Mouse (Mus musculus) kidney, adult 8-10 months (tissue): ENCODE results near the gene Xrcc1.

ENCODE experiments used
- DNase-seq, 2 experiments: peaks; one replicate each; pipeline ENCODE4 v3.0.0; 2022

Xrcc1 gene

DNA sequence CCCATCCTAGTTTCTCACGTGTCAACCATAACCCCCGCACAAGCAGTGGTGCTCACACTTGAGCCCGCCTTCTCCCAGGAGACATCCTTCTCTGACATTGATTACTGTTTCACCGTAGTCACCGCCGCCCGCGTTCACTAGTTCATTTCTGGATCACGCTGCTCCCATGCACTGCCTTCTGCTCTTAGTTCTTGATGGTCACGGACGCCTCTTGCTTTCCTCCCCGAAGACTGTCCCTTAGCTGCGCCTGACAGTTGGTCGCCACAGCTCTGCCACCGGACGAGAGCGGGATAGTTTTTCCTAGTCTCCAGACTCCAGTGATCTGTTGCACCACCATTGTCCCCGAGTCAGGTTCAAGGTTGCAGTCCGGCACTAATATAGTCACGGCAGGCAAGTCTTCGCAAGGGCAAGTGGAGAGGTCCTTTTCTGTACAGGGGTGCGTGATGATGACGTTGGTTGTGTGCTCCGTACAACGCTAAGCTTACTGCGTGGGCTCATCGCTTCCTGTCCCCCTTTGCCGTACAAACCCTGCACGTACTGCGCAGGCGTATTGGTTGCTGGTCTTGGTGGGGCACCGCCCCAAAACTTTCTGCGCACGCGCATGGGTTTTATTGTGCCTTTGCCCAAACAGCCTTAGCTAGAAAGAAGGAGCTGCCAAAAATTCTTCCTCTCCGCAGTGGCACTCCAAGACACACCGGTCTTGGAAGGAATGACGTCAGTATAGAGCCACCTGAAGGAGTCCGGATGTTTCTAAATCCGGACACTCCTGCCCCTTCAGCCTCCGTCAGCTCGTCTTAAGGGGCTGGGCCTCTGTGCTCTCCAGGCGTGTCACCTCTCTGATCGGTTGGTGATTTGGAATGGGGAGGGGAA lies 15.8 kb upstream of the Xrcc1 start, which contains the start of gene Irgq:
Gene Irgq (plus strand): TSS at position 628 of the 870 bp plus-strand sequence.
- DNase-seq: peak; percentile 99

DNA sequence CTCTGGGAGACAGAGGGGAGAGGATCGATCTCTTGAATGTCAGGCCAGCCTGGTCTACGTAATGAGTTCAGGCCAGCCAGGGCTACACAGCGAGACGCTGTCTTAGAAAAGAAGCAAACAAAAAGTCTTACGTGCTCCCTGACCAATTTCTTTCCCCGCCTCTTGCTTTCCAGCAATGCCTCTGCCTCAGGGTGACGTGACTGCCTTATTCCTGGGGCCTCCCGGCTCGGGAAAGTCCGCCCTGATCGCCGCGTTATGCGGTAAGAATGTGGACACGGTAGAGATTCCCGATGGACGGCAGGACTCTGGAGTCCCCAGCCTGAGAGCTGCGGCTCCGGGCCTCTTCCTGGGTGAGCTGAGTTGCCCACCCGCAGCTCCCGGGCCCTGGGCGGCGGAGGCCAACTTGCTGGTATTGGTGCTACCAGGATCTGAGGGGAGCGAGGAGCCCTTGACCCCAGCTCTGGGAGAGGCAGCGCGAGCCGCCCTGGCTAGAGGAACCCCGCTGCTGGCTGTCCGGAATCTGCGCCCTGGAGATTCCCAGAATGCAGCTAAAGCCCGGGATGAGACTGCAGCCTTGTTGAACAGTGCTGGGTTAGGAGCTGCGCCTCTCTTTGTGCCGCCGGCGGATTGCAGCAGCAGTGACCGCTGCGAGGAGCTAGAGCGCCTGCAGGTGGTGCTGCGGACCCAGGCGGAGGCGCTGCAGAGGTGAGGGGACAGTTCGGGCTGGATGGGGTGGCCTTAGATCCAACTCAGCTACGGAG lies 14.7 kb upstream of the Xrcc1 start:
- peak; percentile 71 for DNase-seq

DNA sequence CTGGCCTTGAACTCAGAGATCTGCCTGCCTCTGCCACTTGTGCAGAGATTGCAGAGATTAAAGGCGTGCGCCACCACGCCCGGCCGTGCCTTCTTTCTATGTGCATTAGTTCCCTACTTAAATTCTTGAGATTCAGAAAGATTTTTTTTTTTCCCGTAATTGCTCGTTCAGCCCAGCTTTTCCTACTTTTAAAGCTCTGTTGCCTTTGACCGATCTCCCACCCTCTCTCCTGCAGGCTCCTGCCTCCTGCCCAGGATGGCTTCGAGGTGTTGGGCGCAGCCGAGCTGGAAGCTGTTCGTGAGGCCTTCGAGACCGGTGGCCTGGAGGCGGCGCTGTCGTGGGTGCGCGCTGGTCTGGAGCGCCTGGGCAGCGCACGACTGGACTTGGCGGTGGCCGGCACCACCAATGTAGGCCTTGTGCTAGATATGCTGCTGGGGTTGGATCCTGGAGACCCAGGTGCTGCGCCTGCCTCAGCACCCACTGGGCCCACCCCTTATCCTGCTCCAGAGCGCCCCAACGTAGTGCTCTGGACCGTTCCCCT lies 13.0 kb upstream of the Xrcc1 start:
- DNase-seq: no peak

DNA sequence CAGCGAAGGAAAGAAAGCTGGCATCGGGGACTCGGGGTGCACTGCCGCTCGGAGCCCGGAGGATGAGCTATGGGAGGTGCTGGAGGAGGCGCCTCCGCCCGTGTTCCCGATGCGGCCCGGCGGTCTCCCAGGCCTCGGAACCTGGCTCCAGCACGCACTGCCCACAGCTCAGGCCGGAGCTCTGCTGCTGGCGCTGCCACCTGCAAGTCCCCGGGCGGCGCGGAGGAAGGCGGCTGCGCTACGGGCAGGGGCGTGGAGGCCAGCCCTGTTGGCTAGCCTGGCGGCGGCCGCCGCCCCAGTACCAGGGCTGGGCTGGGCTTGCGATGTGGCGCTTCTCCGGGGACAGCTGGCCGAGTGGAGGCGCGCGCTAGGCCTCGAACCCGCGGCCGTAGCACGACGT lies 12.3 kb upstream of the Xrcc1 start:
- no peak for DNase-seq

DNA sequence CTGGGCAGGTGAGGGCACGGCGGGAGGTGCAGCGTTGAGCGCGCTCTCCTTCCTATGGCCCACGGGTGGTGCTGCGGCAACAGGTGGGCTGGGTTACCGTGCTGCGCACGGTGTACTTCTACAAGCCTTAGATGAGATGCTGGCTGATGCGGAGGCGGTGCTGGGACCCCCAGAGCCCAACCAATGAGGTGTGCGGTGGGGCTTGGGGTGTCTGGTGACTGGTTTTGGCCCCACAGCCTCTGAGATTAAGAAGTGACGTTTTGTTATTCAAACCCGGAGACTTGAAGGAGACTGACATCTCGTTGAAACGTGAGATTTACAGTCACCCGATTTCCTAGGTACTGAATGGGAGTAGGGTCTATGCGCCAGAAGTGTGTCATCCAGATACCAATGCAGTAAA lies 11.8 kb upstream of the Xrcc1 start:
- no peak for DNase-seq

DNA sequence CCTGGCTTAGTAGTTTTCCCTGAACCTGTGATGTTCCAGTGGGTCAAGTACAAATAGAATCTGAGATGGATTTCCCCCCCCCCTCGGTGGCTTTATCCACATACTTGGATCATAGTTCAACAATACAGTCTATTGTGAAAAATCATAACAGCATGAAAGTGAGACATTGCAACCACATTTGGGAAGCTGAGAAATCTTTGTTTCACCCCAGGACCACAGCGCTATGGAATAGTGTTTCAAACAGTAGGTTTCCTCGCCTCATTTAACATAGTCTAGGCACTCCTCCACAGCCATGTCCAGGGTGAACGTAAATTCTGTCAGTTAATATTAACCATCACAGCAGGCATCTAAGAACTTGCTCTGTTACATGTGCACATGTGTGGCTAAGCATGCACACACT lies 9.0 kb upstream of the Xrcc1 start:
- no peak for DNase-seq

DNA sequence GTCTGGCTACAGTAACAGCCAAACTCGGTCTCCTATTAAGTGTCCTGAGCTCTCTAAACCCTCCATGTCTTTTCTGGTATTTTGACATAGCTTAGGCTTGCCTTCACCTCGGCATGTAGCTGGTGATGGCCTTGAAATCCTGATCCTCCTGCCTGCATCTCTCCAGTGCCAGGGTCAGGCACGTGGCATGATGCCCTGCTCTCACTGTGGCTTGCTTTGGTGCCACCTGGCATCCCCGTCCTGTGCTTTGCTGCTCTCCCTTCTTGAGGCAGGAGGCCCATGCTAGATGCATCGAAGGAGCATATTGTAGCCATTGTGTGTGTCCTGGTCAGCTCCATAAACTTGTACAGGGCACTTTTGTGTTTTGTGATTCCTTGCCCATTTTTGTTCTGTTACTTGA lies 8.5 kb upstream of the Xrcc1 start:
- no peak for DNase-seq

DNA sequence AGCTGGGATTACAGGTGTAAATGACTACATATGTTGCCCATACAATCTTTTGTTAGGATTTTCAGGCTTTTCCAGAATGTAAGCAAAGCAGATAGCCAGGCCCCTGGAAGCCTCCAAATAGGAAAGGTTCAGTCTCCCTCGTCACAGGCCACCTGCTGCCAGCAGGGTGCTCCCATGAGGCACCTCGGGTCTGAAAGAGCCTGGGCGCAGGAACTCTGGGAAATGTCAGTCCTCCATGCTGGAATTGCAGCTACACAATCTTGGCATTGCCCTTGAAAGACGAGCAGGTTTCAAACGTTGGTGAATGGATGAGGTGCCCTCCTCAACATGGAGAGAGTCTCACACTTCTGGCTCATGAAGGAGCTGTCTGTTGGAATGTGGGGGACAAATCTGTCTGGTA lies 7.9 kb upstream of the Xrcc1 start:
- peak; percentile 37 to 60 for DNase-seq

DNA sequence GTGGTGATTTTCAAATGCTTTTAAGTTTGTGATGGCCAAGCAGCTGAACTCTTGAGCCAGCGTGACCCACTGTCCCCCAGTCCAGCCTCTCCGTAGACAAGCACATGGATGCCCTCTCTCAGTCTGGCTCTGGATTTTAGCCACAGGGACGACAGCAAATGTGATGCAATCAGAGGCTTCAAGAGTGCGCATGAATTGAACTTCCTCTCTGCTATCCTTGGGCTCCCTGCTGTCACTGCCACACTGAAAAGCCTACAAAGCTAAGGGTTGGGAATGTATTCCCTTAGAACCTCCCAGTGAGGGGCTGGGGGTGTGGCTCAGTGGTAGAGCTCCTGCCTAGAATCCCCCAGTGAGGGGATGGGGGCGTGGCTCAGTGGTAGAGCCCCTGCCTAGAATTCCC lies 7.4 kb upstream of the Xrcc1 start:
- no peak for DNase-seq

DNA sequence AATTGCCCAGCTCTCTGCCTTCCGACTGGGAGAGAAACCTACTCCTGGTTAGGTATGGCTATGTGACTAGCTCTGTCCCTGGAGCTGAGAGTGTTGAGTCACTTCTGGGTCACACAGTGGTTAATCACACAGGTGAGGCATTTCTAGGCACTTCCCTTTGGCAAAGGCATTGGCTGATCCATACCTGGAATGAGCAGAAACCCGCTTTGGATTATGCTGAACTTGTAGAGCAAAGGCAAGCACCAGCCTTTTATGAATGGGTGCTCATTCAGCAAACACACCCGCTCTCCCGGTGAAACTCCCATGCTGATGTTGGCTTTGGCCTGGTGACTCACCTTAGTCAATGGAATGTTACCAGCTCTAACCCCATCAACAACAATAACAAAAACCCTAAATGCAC lies 6.4 kb upstream of the Xrcc1 start:
- no peak for DNase-seq

DNA sequence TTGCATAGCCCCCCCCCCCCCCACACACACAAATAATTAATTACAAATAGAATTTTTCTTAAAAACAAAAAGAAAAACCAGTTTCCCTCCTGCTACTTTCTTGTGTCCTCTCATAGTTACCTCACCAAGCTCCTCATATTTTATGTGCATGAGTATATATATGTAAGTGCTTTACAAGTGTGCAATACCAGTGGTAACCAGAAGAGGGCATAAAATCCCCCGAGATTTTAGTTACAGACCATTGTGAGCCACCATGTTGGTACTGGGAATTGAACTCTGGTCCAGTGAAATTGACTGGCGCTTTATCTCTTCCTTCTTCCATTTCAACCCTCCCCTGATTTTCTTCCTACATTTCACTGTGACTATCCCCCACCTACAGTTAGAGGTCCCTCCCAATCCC lies 1.6 kb upstream of the Xrcc1 start:
- DNase-seq: no peak

DNA sequence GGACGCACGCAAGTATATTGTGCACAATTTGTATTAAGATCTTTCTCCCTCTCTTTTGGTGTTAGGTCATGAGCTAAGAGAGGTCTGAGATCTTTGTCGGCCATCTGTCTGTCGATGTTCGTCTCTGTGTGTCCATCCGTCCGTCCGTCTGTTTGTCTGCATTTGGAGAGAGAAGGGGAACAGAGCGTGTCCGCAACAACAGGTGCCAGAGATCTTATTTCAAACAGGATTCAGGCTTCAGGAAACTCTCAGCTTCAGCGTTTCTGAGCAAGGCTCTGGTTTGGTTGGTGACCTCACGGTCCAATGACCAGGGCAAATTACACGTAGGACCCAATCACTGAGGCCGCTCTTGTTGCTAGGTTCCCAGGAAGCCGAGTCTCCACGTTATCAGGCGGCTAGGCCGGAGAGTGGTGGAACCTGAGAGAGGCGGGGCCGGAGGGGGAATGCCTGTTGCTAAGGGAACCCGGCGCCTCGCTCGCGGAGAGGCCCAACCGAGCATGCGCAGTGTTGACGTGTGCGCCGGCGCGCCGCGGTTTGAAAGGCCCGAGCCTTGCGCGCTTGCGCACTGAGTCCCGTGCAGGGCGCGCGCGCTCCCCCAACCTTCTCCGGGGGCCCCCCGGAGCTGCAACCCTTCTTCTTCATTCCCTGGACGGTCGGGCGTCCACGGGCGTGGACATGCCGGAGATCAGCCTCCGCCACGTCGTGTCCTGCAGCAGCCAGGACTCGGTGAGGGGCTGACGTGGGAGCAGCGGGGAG lies 723 bp downstream of the Xrcc1 start:
- peak; percentile 99 to 100 for DNase-seq

DNA sequence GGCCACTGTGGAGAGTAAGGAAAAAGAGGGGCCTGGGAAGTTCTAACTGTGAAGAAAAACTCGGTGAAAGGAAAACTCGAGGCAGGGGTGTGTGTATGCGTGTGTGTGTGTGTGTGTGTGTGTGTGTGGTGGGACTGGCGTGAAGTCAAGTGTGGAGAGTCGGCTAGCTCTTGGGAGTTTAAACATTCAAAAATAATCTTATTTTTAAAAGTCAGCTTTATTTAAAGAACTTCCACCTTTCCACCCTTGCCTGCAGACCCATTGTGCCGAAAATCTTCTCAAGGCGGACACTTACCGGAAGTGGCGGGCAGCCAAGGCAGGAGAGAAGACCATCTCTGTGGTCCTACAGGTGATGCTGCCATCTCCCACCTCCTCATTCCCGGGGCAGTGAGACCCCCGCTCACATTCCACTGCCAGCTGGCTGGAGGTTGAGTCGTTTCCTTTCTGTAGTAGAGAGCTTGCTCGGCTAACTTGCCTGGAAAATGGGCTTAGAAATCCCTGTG lies 1.5 kb downstream of the Xrcc1 start:
- no peak for DNase-seq

DNA sequence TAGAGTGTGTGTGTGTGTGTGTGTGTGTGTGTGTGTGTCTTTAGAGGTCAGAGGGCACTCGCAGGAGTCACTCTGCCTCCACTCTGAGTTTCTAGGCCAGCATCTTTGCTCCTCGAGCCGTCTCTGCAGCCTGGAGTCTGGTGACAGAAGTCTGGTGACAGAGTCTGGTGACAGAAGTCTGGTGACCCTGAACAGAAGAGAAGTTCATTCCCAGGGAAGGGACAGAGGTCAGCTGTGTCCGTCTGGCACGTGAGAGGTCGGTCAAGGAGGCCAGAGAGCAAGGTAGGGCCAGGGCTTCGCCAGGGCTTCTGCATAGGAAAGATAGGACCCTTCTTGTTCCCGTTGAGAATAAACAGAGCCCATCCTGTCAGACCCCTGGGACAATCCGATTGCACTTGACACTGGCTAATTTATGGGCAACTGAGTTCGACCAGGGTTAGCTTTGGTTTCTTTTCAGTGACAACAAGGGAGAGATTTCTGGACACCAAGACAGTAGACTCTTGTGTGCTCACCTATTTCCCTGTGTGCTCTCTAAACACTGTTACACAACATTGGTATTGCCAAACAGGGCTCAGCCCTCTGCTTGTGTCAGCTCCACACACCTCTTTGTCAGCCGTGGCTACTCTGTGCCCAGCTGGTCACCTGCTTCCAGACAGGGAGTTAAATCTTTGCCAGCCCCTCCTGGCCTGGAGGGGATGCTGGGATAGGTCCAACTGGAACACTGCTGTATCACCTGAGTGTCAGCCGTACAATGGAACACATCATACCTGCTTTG lies 6.1 kb downstream of the Xrcc1 start:
- DNase-seq: peak in 1 of 2 experiments; percentile 26

DNA sequence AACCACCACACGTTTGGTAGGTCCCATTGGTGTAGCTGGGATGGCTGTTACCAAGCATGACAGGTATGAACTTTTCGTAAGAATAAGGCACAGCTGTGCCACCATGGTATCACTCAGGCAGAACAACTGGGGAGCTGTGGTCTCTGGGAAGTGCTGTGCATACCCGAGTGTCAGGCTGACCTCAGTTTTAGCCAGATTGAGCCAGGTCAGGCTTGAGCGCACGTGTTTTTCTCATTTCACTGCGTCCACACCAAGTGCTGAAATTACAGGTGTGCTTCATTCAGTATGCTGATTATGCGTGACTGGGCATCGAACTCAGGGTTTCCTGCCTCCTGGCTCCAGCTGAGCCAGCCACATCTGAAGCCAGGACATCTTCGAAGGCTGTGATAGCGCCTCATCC lies 9.7 kb downstream of the Xrcc1 start:
- peak; percentile 41 for DNase-seq

DNA sequence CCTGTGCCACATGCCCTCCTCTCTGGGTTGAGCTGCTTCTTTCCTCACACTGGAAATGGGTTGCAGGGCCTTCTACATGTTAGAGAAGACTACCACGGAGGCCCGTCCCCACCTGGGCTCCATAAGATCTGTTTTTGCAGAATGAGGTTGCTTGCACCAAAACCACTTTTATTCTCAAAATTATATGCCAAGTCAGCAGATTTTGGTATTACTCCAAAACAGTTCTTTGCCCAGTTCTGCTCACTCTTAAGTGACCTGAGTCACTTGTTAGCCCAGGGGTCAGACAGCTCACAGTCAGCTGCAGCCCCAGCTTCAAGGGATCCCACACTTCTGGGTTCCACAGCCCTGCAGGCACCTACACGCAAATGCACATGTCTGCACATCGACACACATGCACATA lies 15.4 kb downstream of the Xrcc1 start:
- DNase-seq: no peak

DNA sequence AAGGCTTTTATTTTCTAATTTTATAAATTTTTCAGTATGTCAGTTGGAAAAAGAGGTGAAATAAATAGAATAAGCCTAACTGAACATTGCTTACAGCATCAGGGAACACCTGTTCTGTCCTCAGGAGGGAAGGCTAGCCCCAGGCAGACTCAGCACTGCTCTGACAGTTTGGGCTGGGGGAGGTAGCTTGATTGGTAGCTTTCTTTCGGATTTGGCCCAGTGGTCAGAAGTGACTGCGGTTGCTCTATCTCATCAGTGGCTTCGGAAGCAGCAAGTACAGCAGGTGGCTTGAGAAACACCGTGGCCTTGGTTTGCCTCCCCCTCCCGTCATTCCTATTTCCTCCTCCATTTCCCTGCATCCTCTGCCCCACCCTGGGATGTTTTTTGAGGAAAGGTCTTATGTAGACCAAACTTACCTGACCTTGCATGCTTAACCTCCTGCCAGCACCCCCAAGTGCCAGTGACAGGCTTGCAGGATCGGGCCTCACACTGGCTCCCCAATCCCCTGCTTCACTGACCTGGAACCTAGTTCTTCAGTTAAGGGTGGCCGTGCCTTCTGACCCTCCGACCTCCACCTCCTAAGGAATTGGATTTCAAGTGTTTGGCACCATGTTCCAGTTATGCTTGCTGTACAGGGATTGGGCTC lies 17.2 kb downstream of the Xrcc1 start:
- DNase-seq: no peak

DNA sequence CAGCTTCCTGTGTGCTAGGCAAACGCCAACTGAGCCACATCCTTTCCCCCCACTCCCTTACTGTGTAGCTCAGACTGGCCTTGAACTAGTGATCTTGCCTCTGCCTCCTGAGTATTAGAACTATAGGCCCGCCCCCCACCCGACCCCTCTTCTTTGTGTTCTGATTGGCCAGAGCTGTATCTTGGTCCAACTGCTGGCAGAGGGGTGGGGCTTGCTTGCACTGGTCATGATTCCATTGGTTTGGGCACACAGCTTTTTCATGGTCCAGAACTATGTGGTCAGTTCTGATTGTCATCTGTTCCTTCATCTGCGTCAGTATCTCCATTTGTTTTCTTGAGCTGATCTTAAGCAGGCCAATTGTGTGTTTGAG lies 17.7 kb downstream of the Xrcc1 start:
- no peak for DNase-seq

DNA sequence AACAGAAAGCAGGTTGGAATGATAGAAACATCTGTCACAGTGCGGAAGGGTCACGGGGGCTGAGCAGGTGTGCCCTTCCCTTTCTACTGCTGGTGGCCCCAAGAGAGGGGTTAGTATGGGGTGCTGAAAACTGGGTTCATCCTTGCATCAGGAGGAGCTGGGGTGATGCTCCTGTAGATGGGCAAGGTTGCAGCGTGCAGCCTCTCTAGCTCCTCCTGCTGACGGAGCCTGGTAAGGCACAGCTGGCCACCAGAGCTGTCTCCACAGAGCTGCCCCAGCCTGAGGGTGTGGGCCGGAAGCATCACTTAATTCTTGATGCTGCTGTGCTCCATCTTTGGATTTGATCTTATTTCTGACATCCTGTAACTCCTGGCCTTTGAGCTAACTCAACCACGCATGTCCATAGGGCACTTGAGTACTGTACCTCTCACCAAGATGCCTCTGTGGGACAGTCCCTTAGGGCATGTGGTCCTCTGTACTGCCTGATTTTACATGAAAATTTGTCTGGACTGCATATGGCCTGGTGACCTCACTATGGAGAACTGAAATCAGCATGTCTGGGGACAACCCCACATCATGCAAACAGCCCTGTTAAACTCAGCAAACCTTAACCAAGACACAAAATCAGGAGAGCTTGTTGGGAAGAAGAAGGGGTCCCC lies 18.6 kb downstream of the Xrcc1 start:
- DNase-seq: peak; percentile 47 to 82

DNA sequence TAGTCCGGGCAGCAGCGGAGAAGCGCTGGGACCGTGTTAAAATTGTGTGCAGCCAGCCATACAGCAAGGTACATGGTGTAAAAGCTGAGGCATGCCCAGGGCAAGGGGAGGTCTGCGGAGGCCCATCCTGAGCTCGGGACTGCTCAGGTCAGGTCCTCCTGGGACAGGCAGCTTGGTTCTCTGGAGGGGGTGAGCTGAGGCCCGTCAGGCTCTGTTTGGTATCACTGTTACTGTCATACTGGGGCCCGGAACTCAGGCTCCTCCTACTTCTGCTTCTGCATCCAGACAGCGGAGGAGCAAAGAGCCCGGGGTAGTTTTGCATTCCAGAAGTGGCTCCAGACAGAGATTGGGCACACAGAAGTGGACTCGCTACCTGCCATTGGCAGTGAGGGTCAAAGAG lies 19.5 kb downstream of the Xrcc1 start:
- DNase-seq: peak in 1 of 2 experiments; percentile 58

DNA sequence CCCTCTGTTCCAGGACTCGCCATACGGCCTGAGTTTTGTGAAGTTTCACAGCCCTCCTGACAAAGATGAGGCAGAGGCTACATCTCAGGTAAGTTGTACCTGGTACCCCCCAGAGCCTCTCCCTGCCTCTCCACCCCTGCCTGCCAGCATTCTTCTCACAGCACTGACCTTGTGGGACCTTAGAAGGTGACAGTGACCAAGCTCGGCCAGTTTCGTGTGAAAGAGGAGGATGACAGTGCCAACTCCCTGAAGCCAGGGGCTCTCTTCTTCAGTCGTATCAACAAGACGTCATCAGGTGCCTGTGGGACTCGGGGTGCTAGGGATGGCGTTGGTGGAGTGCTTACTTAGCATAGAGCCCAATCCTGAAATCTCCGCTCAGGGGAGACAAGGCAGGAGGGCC lies 20.1 kb downstream of the Xrcc1 start:
- DNase-seq: no peak
